Mouse (Mus musculus) intestine, embryonic 15.5 days (tissue): ENCODE data around the gene Plekhm1. TPM values are rescaled to one million over a fixed set of nuclear protein-coding genes. Genes with fewer than 3 reads are reported as not detected.
"Not testable (repeated sequence)": the region's sequence is repeated elsewhere in the genome, so short reads cannot be mapped to it uniquely, and the experiment has no call there.

ENCODE experiments used
- ATAC-seq: fragments of 200-750 bp; cut with Nextera tagmentation; 2 replicates; pipeline ENCODE4 v1.8.0; 2017; ENCODE audit warnings: moderate TSS enrichment, moderate library complexity
- H3K27ac ChIP-seq: fragments of 300-500 bp; sonication (generic); 2 replicates; pipeline ENCODE4 v1.5.1; 2015; ENCODE audit warnings: mild to moderate bottlenecking, inconsistent platforms
- H3K27me3 ChIP-seq: fragments of 300-500 bp; sonication (generic); replicated peaks from 2 replicates; pipeline ENCODE4 v1.6.1; 2015; ENCODE audit warnings: inconsistent platforms
- H3K36me3 ChIP-seq: fragments of 300-500 bp; sonication (generic); 2 replicates; pipeline ENCODE4 v1.6.1; 2015; ENCODE audit warnings: inconsistent platforms
- H3K4me1 ChIP-seq: fragments of 300-500 bp; sonication (generic); replicated peaks from 2 replicates; pipeline ENCODE4 v1.6.1; 2015; ENCODE audit warnings: inconsistent platforms
- H3K4me2 ChIP-seq: fragments of 300-500 bp; sonication (generic); replicated peaks from 2 replicates; pipeline ENCODE4 v1.6.1; 2015; ENCODE audit warnings: mild to moderate bottlenecking, inconsistent platforms
- H3K4me3 ChIP-seq: fragments of 300-500 bp; sonication (generic); replicated peaks from 2 replicates; pipeline ENCODE4 v1.5.1; 2015; ENCODE audit warnings: inconsistent platforms
- H3K9ac ChIP-seq: fragments of 300-500 bp; sonication (generic); 2 replicates; pipeline ENCODE4 v1.6.1; 2015; ENCODE audit warnings: inconsistent platforms
- H3K9me3 ChIP-seq: fragments of 300-500 bp; sonication (generic); 2 replicates; pipeline ENCODE4 v1.6.1; 2016; ENCODE audit warnings: inconsistent platforms
- WGBS: fragments of 180-500 bp; shearing (Covaris S2); methylation state at CpG from one replicate; pipeline ENCODE4 v1.1.7; 2015; 5-methylcytosine and 5-hydroxymethylcytosine counted together
- polyA plus RNA-seq: library from polyadenylated mRNA; unstranded; fragments of >200 nt; fragmentation: Nextera tagmentation; extraction: Ambion mirVana; gene quantifications from 2 replicates; pipeline ENCODE4 v1.2.1, GENCODE M21; 2015

The Plekhm1 gene
- polyA plus RNA-seq, 1 experiment from 2014 or later = 5.6 TPM

GRCm38 (mm10) chr11:103407136-103407535 is 5.4 kb downstream of the Plekhm1 start:
- 57% methylated on average over 5 of the region's 5 CpGs for WGBS

GRCm38 (mm10) chr11:103406551-103406950 is 5.9 kb downstream of the Plekhm1 start:
- Histone ChIP-seq H3K9me3 (no peaks in the 10 kb centered on the region), H3K27ac (no peak overlapping the region), H3K36me3 (0 out of 2 replicates have a peak, but pooled peaks cover 2% of the 10 kb centered on the region), H3K9ac (no peak overlapping the region), H3K4me1 (no peaks in the 10 kb centered on the region), H3K4me3 (no peak overlapping the region), H3K4me2 (no peak overlapping the region), H3K27me3 (no peaks in the 10 kb centered on the region)
- peak; percentile 77 for ATAC-seq
- WGBS = 64% methylated on average over 7 of the region's 7 CpGs

More at GRCm38 (mm10) chr11:103407136-103407535, 5.4 kb downstream of the Plekhm1 start:
- H3K4me2 ChIP-seq, H3K27ac ChIP-seq, H3K9me3 ChIP-seq, H3K9ac ChIP-seq, ATAC-seq, H3K4me3 ChIP-seq, H3K36me3 ChIP-seq, H3K4me1 ChIP-seq, H3K27me3 ChIP-seq: not testable (repeated sequence)

GRCm38 (mm10) chr11:103405814-103406213 is 6.7 kb downstream of the Plekhm1 start:
- no peaks in the 10 kb centered on the region for H3K27me3 ChIP-seq
- H3K9me3 ChIP-seq = no peaks in the 10 kb centered on the region
- 92% methylated on average over 1 of the region's 1 CpGs for WGBS
- no peaks in the 10 kb centered on the region for H3K4me1 ChIP-seq
- no peak overlapping the region for H3K4me2 ChIP-seq
- no peak overlapping the region for H3K9ac ChIP-seq
- H3K36me3 ChIP-seq = 0 out of 2 replicates have a peak, but pooled peaks cover 2% of the 10 kb centered on the region
- no peak overlapping the region for H3K27ac ChIP-seq
- ATAC-seq = no peak
- no peak overlapping the region for H3K4me3 ChIP-seq

- H3K4me2 ChIP-seq = no peak overlapping the region
- no peak overlapping the region for H3K27ac ChIP-seq
- H3K9me3 ChIP-seq = no peaks in the 10 kb centered on the region
- H3K9ac ChIP-seq = no peak overlapping the region
- H3K27me3 ChIP-seq = no peaks in the 10 kb centered on the region
- H3K36me3 ChIP-seq = 0 out of 2 replicates have a peak, but pooled peaks cover 2% of the 10 kb centered on the region
- H3K4me1 ChIP-seq = no peaks in the 10 kb centered on the region
- H3K4me3 ChIP-seq = no peak overlapping the region
- ATAC-seq = no peak
Observed at GRCm38 (mm10) chr11:103404618-103405017, 7.9 kb downstream of the Plekhm1 start.

GRCm38 (mm10) chr11:103403776-103404175 is 8.7 kb downstream of the Plekhm1 start:
- Histone ChIP-seq H3K36me3 (0 out of 2 replicates have a peak, but pooled peaks cover 2% of the 10 kb centered on the region), H3K27me3 (no peaks in the 10 kb centered on the region), H3K4me3 (no peak overlapping the region), H3K4me1 (no peaks in the 10 kb centered on the region), H3K9ac (no peak overlapping the region), H3K9me3 (no peaks in the 10 kb centered on the region), H3K4me2 (no peak overlapping the region), H3K27ac (no peak overlapping the region)
- no peak for ATAC-seq
- WGBS = 70% methylated on average over 4 of the region's 4 CpGs

- no peak for ATAC-seq
- H3K27ac ChIP-seq = no peak overlapping the region
- 90% methylated on average over 5 of the region's 5 CpGs for WGBS
- no peak overlapping the region for H3K9ac ChIP-seq
- H3K4me3 ChIP-seq = no peak overlapping the region
- H3K4me1 ChIP-seq = no peaks in the 10 kb centered on the region
- no peaks in the 10 kb centered on the region for H3K27me3 ChIP-seq
- H3K9me3 ChIP-seq = no peaks in the 10 kb centered on the region
- no peak overlapping the region for H3K4me2 ChIP-seq
- 0 out of 2 replicates have a peak, but pooled peaks cover 2% of the 10 kb centered on the region for H3K36me3 ChIP-seq
Observed at GRCm38 (mm10) chr11:103402738-103403137, 9.7 kb downstream of the Plekhm1 start.

GRCm38 (mm10) chr11:103402198-103402597 is 10.3 kb downstream of the Plekhm1 start:
- WGBS = 43% methylated on average over 2 of the region's 2 CpGs
- no peak overlapping the region for H3K4me2 ChIP-seq
- ATAC-seq = 0 out of 2 replicates have a peak, but pooled peaks have one; percentile 37
- no peak overlapping the region for H3K9ac ChIP-seq
- no peaks in the 10 kb centered on the region for H3K27me3 ChIP-seq
- H3K4me3 ChIP-seq = no peak overlapping the region
- 0 out of 2 replicates have a peak, but pooled peaks cover 2% of the 10 kb centered on the region for H3K36me3 ChIP-seq
- H3K4me1 ChIP-seq = no peaks in the 10 kb centered on the region
- H3K27ac ChIP-seq = no peak overlapping the region
- no peaks in the 10 kb centered on the region for H3K9me3 ChIP-seq

- no peak for ATAC-seq
- peaks cover 5% of the 10 kb centered on the region; the same call in 1 of the 2 replicates for H3K4me1 ChIP-seq
- peaks cover 7% of the 10 kb centered on the region; the same call in 1 of the 2 replicates for H3K36me3 ChIP-seq
- H3K27me3 ChIP-seq = no peaks in the 10 kb centered on the region
- no peak overlapping the region for H3K4me3 ChIP-seq
- no peak overlapping the region for H3K4me2 ChIP-seq
- 89% methylated on average over 4 of the region's 4 CpGs for WGBS
- no peak overlapping the region for H3K27ac ChIP-seq
- no peak overlapping the region for H3K9ac ChIP-seq
- no peaks in the 10 kb centered on the region for H3K9me3 ChIP-seq
Observed at GRCm38 (mm10) chr11:103399986-103400385, 12.5 kb downstream of the Plekhm1 start.

GRCm38 (mm10) chr11:103399050-103399449 is 13.4 kb downstream of the Plekhm1 start:
- H3K27me3 ChIP-seq = no peaks in the 10 kb centered on the region
- no peak overlapping the region for H3K4me3 ChIP-seq
- no peak for ATAC-seq
- WGBS = 88% methylated on average over 3 of the region's 3 CpGs
- H3K36me3 ChIP-seq = peaks cover 13% of the 10 kb centered on the region
- H3K4me2 ChIP-seq = no peak overlapping the region
- no peaks in the 10 kb centered on the region for H3K9me3 ChIP-seq
- H3K4me1 ChIP-seq = peaks cover 5% of the 10 kb centered on the region; the same call in 1 of the 2 replicates
- H3K9ac ChIP-seq = no peak overlapping the region
- H3K27ac ChIP-seq = no peak overlapping the region

- H3K27me3 ChIP-seq = no peaks in the 10 kb centered on the region
- H3K4me3 ChIP-seq = no peak overlapping the region
- no peak overlapping the region for H3K4me2 ChIP-seq
- peaks cover 13% of the 10 kb centered on the region for H3K36me3 ChIP-seq
- peaks cover 5% of the 10 kb centered on the region; the same call in 1 of the 2 replicates for H3K4me1 ChIP-seq
- H3K9me3 ChIP-seq = no peaks in the 10 kb centered on the region
- H3K9ac ChIP-seq = no peak overlapping the region
- 84% methylated on average over 4 of the region's 4 CpGs for WGBS
- 0 out of 2 replicates have a peak overlapping the region, but pooled peaks have one; percentile 44 for H3K27ac ChIP-seq
- ATAC-seq = peak; percentile 95
Observed at GRCm38 (mm10) chr11:103396682-103397081, 15.8 kb downstream of the Plekhm1 start.

GRCm38 (mm10) chr11:103396236-103396635 is 16.3 kb downstream of the Plekhm1 start:
- H3K27me3 ChIP-seq = no peaks in the 10 kb centered on the region
- WGBS = 96% methylated on average over 4 of the region's 4 CpGs
- no peak overlapping the region for H3K4me2 ChIP-seq
- H3K4me1 ChIP-seq = peaks cover 5% of the 10 kb centered on the region; the same call in 1 of the 2 replicates
- no peak overlapping the region for H3K27ac ChIP-seq
- no peak overlapping the region for H3K9ac ChIP-seq
- ATAC-seq = no peak
- peaks cover 13% of the 10 kb centered on the region for H3K36me3 ChIP-seq
- no peak overlapping the region for H3K4me3 ChIP-seq
- no peaks in the 10 kb centered on the region for H3K9me3 ChIP-seq

GRCm38 (mm10) chr11:103394604-103395003 is 17.9 kb downstream of the Plekhm1 start:
- H3K4me1 ChIP-seq = peaks cover 5% of the 10 kb centered on the region; the same call in 1 of the 2 replicates
- H3K27me3 ChIP-seq = no peaks in the 10 kb centered on the region
- peaks cover 13% of the 10 kb centered on the region for H3K36me3 ChIP-seq
- H3K9me3 ChIP-seq = no peaks in the 10 kb centered on the region
- no peak overlapping the region for H3K9ac ChIP-seq
- H3K4me2 ChIP-seq = no peak overlapping the region
- no peak for ATAC-seq
- no peak overlapping the region for H3K4me3 ChIP-seq
- H3K27ac ChIP-seq = no peak overlapping the region
- 92% methylated on average over 7 of the region's 7 CpGs for WGBS

GRCm38 (mm10) chr11:103394025-103394424 is 18.5 kb downstream of the Plekhm1 start:
- no peak for ATAC-seq
- no peak overlapping the region for H3K9ac ChIP-seq
- no peak overlapping the region for H3K4me2 ChIP-seq
- H3K4me3 ChIP-seq = no peak overlapping the region
- H3K27me3 ChIP-seq = no peaks in the 10 kb centered on the region
- whole genome bisulfite sequencing = 91% methylated on average over 7 of the region's 7 CpGs
- H3K9me3 ChIP-seq = no peaks in the 10 kb centered on the region
- no peak overlapping the region for H3K27ac ChIP-seq
- H3K4me1 ChIP-seq = peaks cover 5% of the 10 kb centered on the region; the same call in 1 of the 2 replicates
- peaks cover 13% of the 10 kb centered on the region for H3K36me3 ChIP-seq
